Mouse (Mus musculus): ENCODE results near the gene Foxo3.

DNA sequence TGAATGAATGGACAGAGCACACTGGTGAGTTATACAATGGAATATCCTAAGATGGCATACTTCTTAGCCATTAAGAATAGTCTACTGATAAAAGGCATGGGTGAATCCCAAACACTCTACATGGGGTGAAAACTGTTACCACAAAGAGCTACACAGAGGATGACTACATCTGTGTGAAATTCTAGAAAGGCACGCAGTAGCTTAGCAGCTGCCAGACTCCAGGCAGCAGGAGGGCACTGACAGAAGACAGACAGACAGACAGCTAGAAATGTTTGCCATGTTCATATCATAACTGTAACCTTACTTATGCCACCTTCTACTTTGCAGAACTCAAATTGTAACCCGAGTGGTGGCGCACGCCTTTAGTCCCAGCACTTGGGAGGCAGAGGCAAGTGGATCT is 39.0 kb downstream of the Foxo3 start:
- TF ChIP-seq CTCF (IDR thresholded peaks at IDR 0.05; ENCODE audit: borderline replicate concordance, control insufficient read depth, extremely low read depth, insufficient read depth, low read length, poor library complexity): no peak
- TF ChIP-seq POLR2A (IDR thresholded peaks at IDR 0.05; ENCODE audit: control insufficient read depth, extremely low read depth, insufficient read depth, low read length, poor library complexity): no peak
